Comparison of ENCODE assay signal across 24 mouse cellular contexts in the genomic region with DNA sequence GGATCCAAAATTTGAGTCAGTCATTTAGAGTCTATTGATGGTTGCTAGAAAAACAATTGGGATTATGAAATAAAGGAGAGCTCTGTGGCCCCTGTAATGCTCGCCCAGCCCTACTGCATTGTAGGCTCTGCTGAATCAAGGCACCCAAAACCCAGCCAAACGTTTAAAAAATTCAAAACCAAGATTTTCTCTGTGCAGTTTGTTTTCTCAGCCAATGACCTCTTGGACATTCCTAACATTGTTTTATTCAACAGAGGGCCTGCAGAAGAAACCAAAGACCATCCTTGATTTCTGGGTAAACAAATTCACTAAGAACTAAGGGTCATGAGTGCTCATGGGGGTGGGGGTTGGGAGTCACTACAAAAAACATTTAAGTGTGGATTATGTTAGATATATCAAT. TPM values are rescaled to one million over a fixed set of nuclear protein-coding genes. Genes with fewer than 3 reads are reported as not detected.
A peak's percentile ranks its signal among the peaks of the same experiment; 100 is the strongest.
DNase-seq lines count a peak whose midpoint lies in the region; ATAC-seq and TF ChIP-seq lines count a peak whose summit lies in the region.
"Had no signal": no experiment of that assay in that cellular context is flagged by ENCODE, and none has a peak within 500 bp of the region (broad histone marks: within the 10 kb centered on the region; RNA-seq: fewer than 3 reads in every experiment).

A gene (minus strand): TSS at position 101 of the 400 bp plus-strand sequence.

- no peak for TF ChIP-seq CTCF in kidney, postnatal 0 days (IDR thresholded peaks at IDR 0.05; ENCODE audit: low read depth)

- peak; percentile 62 for DNase-seq in kidney, postnatal 0 days (ENCODE audit: low spot score)
- no peak for DNase-seq in kidney, adult 8-10 months
- peak; percentile 80 for DNase-seq in Muller cell, postnatal 12 days (ENCODE audit: inconsistent ontology term)
- peak; percentile 28 for DNase-seq in fibroblast of lung, adult 2 months (ENCODE audit: low read depth)
- DNase-seq in layer of hippocampus, adult 11-12 months (ENCODE audit: low spot score) = no peak
- DNase-seq: adrenal gland, postnatal 14 days; B cell, adult 2 months; cerebellum, adult 11-12 months; cerebellum, adult 2 months; cerebellum, adult 9-10 months; cerebellum, postnatal 10 days; cerebellum, postnatal 25 days had no signal

- H3K27ac ChIP-seq in kidney, postnatal 0 days = no peak within 1 kb of the TSS
- H3K27ac ChIP-seq: embryonic facial prominence, embryonic 10.5 days; embryonic facial prominence, embryonic 12.5 days; forebrain, embryonic 10.5 days; forebrain, embryonic 12.5 days had no signal

- ATAC-seq in kidney, postnatal 0 days (replicated peaks; ENCODE audit: low FRiP score, low read depth) = no peak
- ATAC-seq: activated CD4-positive, CD25-positive, alpha-beta regulatory T cell, adult 4 months; CD4-positive, CD25-positive, alpha-beta regulatory T cell, adult 4 months; forebrain, embryonic 14.5 days; forebrain, embryonic 16.5 days; Patski had no signal

- no peaks in the 10 kb centered on the region for H3K27me3 ChIP-seq in kidney, postnatal 0 days (ENCODE audit: insufficient read depth, low read length)
- H3K27me3 ChIP-seq: CH12.LX, Patski had no signal

- H3K36me3 ChIP-seq in kidney, postnatal 0 days (ENCODE audit: insufficient read depth, low read length) = 0 out of 2 replicates have a peak, but pooled peaks cover 5% of the 10 kb centered on the region

- no peak within 1 kb of the TSS for H3K4me2 ChIP-seq in kidney, postnatal 0 days (ENCODE audit: low read length)
- H3K4me2 ChIP-seq: embryonic facial prominence, embryonic 12.5 days; forebrain, embryonic 12.5 days had no signal

- WGBS in kidney, postnatal 0 days = 47% methylated on average over 2 of the region's 2 CpGs

- H3K9me3 ChIP-seq in kidney, postnatal 0 days (replicated peaks; ENCODE audit: low read length) = no peaks in the 10 kb centered on the region
- H3K9me3 ChIP-seq: embryonic facial prominence, embryonic 10.5 days; embryonic facial prominence, embryonic 12.5 days; forebrain, embryonic 10.5 days; forebrain, embryonic 12.5 days; G1E had no signal

- no peak within 1 kb of the TSS for H3K9ac ChIP-seq in kidney, postnatal 0 days (ENCODE audit: low read depth, low read length)
- H3K9ac ChIP-seq: embryonic facial prominence, embryonic 12.5 days; forebrain, embryonic 12.5 days had no signal

- H3K4me1 ChIP-seq in kidney, postnatal 0 days (replicated peaks; ENCODE audit: insufficient read depth, low read length) = no peaks in the 10 kb centered on the region
- H3K4me1 ChIP-seq: forebrain, embryonic 10.5 days; forebrain, embryonic 12.5 days had no signal

- H3K4me3 ChIP-seq in kidney, postnatal 0 days (replicated peaks; ENCODE audit: low read depth, low read length) = no peak within 1 kb of the TSS
- H3K4me3 ChIP-seq: embryonic facial prominence, embryonic 10.5 days; embryonic facial prominence, embryonic 12.5 days; forebrain, embryonic 10.5 days; forebrain, embryonic 12.5 days had no signal

RNA-seq across cellular contexts. Expression of the gene that starts here (rescaled TPM):
- polyA plus RNA-seq in kidney, postnatal 0 days (2015; fragmentation: Nextera tagmentation; extraction: Ambion mirVana) = 0.26 and 0.32 TPM in 2 replicates
- polyA plus RNA-seq: activated CD4-positive, CD25-positive, alpha-beta regulatory T cell, adult 4 months; CD4-positive, CD25-positive, alpha-beta regulatory T cell, adult 4 months; embryonic facial prominence, embryonic 14.5 days; forebrain, embryonic 10.5 days; forebrain, embryonic 12.5 days; forebrain, embryonic 14.5 days; forebrain, embryonic 16.5 days; G1E had no signal

Comparison
In these comparisons a context has a peak if more than half of its experiments do, and no peak if none do; other contexts are left out.
1. Peak in DNase-seq in kidney, postnatal 0 days; RNA of the gene not detected or under 1 TPM.
2. DNase-seq: peak in Muller cell, postnatal 12 days (single experiment) and fibroblast of lung, adult 2 months (single experiment); none in kidney, adult 8-10 months (0 of 2) and layer of hippocampus, adult 11-12 months (single experiment).